Mouse (Mus musculus) ES-E14 (cell line): ENCODE measurements around the gene Ccnc. TPM values are rescaled to one million over a fixed set of nuclear protein-coding genes. Genes with fewer than 3 reads are reported as not detected.

Experiments
- DNase-seq: peaks from one replicate; pipeline ENCODE4 v3.0.0-alpha.2; 2013; ENCODE audit warnings: low read depth, low spot score
- H3K27ac ChIP-seq: 2 replicates; pipeline ENCODE4 v1.5.1; 2012; ENCODE audit warnings: low read depth, mild to moderate bottlenecking, low read length, moderate library complexity, mixed read lengths; ENCODE audit not compliant: poor library complexity, insufficient read depth, severe bottlenecking
- H3K36me3 ChIP-seq: 2 replicates; pipeline ENCODE4 v1.6.1; 2012; ENCODE audit warnings: mild to moderate bottlenecking, low read length, moderate library complexity, mixed read lengths; ENCODE audit not compliant: control insufficient read depth, poor library complexity, insufficient read depth, severe bottlenecking
- H3K4me1 ChIP-seq, 2 experiments: fragments of 150-350 bp in 1 of 2; sonication (generic) in 1 of 2; 2 replicates each; pipeline ENCODE4 v1.6.1; 2012; ENCODE audit warnings: low read length in 2 of 2, mild to moderate bottlenecking in 1 of 2, mixed read lengths in 1 of 2; ENCODE audit not compliant: control insufficient read depth in 2 of 2, insufficient read depth in 2 of 2, poor library complexity in 1 of 2
- H3K4me3 ChIP-seq, 2 experiments: fragments of 150-350 bp in 1 of 2; sonication (generic) in 1 of 2; 2 replicates each; pipeline ENCODE4 v1.5.1; 2012; ENCODE audit warnings: low read length in 2 of 2, low read depth in 1 of 2, mild to moderate bottlenecking in 1 of 2, mixed read lengths in 1 of 2; ENCODE audit not compliant: insufficient read depth in 1 of 2, poor library complexity in 1 of 2, severe bottlenecking in 1 of 2
- H3K9ac ChIP-seq: 2 replicates; pipeline ENCODE4 v1.6.1; 2012; ENCODE audit warnings: low read depth, mild to moderate bottlenecking, low read length, mixed read lengths; ENCODE audit not compliant: poor library complexity, insufficient read depth, severe bottlenecking
- H3K9me3 ChIP-seq: fragments of 150-350 bp; sonication (generic); 2 replicates; pipeline ENCODE4 v1.6.1; 2012; ENCODE audit warnings: low read depth, mild to moderate bottlenecking, low read length; ENCODE audit not compliant: control insufficient read depth, insufficient read depth
- CHD2 ChIP-seq: IDR thresholded peaks from 2 replicates; pipeline ENCODE4 v1.6.1; 2014; ENCODE audit warnings: mild to moderate bottlenecking, low read depth, low read length, inconsistent platforms
- HCFC1 ChIP-seq: IDR thresholded peaks from 2 replicates; pipeline ENCODE4 v1.6.1; 2012; ENCODE audit warnings: low read length, inconsistent platforms, borderline replicate concordance; ENCODE audit not compliant: insufficient read depth
- MAFK ChIP-seq: IDR thresholded peaks from 2 replicates; pipeline ENCODE4 v1.6.1; 2014; ENCODE audit warnings: mild to moderate bottlenecking, low read depth, low read length, inconsistent platforms; ENCODE audit not compliant: insufficient read depth
- ZC3H11A ChIP-seq: IDR thresholded peaks from 2 replicates; pipeline ENCODE4 v1.6.1; 2012; ENCODE audit warnings: low read depth, mild to moderate bottlenecking, inconsistent platforms, low read length, borderline replicate concordance
- ZNF384 ChIP-seq: IDR thresholded peaks from 2 replicates; pipeline ENCODE4 v1.6.1; 2012; ENCODE audit warnings: low read depth, low read length, inconsistent platforms
- in situ Hi-C, 2 experiments: fragments of 600-800 bp; cut with MboI; formaldehyde crosslinking; loops; one replicate each; pipeline ENCODE4 v1.15.1; 2025; ENCODE audit warnings: low sequenced_read_pairs in 2 of 2, inconsistent platforms in 1 of 2; ENCODE audit not compliant: unreplicated experiment in 2 of 2
- total RNA-seq: library from RNA; depleted of rRNA; stranded (reverse); fragments of 300-350 nt; gene quantifications from 2 replicates; pipeline ENCODE4 v1.2.3, GENCODE M21; 2012

Gene Ccnc
- total RNA-seq, 1 experiment, result 34.2 TPM

- H3K4me1 ChIP-seq, result no peaks in the 10 kb centered on the region
Observed at GRCm38 (mm10) chr4:21686416-21686815, 41.1 kb upstream of the Ccnc start.

GRCm38 (mm10) chr4:21686934-21687333 is 40.6 kb upstream of the Ccnc start:
- Histone ChIP-seq H3K9me3 (no peaks in the 10 kb centered on the region), H3K4me1 (no peaks in the 10 kb centered on the region), H3K36me3 (no peaks in the 10 kb centered on the region), H3K27ac (no peak overlapping the region), H3K9ac (no peak overlapping the region), H3K4me3 (no peak overlapping the region)
- in situ Hi-C loops, result loop anchor here in 1 of 2 experiments (10.0 kb wide), 1 partner anchor 808 kb away; no protein-coding TSS in a partner anchor
- DNase-seq, result no peak
- TF ChIP-seq CHD2 (no peak), HCFC1 (no peak), ZNF384 (no peak), MAFK (no peak), ZC3H11A (no peak)

More at GRCm38 (mm10) chr4:21686416-21686815, 41.1 kb upstream of the Ccnc start:
- no peak overlapping the region for H3K9ac ChIP-seq
- no peak overlapping the region for H3K4me3 ChIP-seq
- no peak overlapping the region for H3K27ac ChIP-seq
- TF ChIP-seq CHD2 (no peak), ZNF384 (no peak)
- no peaks in the 10 kb centered on the region for H3K36me3 ChIP-seq
- no peaks in the 10 kb centered on the region for H3K9me3 ChIP-seq
- in situ Hi-C loops, result loop anchor here in 1 of 2 experiments (10.0 kb wide), 1 partner anchor 808 kb away; no protein-coding TSS in a partner anchor
- no peak for DNase-seq

DNA sequence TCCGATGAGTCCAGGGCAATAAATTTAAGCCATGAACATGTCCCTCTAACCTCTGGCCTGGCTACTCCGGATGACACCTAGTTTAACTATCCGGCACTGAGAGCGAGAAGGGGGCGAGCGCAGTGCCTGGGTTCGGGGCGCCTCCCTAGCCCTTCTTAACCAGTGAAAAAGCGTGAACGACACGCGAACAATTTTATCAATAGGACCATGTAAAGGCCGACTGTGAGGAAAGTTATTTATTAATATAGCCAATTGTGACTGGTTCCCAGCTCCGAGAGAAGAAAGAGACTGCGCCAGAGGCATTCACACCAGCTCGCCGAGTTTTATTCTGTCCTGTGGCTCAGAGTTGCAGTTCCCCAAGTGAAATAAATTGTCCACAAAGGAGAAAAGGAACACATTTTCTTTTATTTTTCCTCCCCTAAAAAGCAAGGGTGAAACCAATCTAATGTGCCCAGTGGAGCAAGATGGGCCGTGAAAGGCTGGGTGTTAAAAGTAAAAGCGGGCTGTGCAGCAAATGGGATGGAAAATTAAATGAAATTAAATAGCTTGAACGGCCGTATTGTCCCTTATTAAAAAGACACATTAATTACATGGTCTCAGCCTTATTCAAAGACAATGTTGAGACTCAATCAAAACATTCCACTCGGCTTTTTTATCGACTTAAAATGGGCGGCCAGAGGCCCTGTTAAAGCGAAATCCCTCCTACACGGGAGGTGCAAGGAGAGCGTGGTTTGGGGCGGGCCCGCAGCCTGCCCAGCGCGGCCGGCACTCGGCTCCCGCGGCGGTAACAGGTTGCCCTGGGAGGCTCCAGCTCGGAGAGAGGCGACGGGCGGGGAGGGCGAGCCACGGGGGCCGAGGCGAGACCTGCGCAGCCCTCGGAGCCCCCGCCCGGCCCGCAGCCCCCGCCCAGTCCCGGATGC is 39.5 kb upstream of the Ccnc start:
- DNase-seq, result no peak
- H3K36me3 ChIP-seq, result no peaks in the 10 kb centered on the region
- H3K4me1 ChIP-seq, result no peaks in the 10 kb centered on the region
- no peaks in the 10 kb centered on the region for H3K9me3 ChIP-seq
- TF ChIP-seq ZC3H11A, result no peak
- no peak for TF ChIP-seq CHD2
- no peak for TF ChIP-seq HCFC1
- no peak for TF ChIP-seq ZNF384
- no peak for TF ChIP-seq MAFK
- in situ Hi-C loops, result loop anchor here in 1 of 2 experiments (10.0 kb wide), 1 partner anchor 807 kb away; no protein-coding TSS in a partner anchor
- H3K27ac ChIP-seq, result no peak overlapping the region
- H3K4me3 ChIP-seq, result peak overlapping the region; percentile 56 to 67; a peak in 3 of 4 replicates
- peak overlapping the region; percentile 18; the same call in 1 of the 2 replicates for H3K9ac ChIP-seq

DNA sequence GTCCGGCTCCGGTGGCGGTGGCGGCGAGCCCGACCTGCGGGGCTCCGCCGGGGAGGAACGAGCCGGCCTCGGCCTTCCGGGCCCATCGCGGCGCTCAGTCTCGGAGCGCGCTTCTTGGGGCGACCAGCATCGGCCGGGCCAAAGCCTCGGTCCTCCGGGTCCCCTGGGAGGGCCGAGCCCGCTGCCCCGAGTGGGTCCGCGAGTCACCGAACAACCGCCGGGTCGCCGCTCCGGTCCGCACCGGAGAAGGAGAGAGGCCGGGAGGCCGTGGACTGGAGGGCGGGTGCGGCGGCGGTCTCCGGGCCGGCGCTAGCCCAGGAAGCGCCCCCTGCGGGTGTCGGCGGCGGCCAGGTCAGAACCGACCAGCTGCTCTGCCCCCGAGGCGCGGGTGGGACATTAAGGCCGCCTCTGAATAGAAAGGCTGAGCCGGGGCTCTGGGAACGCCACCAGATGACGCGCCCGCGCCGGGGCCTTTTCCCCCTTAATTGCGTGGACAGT is 38.7 kb upstream of the Ccnc start:
- DNase-seq, result no peak
- no peaks in the 10 kb centered on the region for H3K36me3 ChIP-seq
- H3K4me3 ChIP-seq, result peak overlapping the region; percentile 56 to 67
- no peaks in the 10 kb centered on the region for H3K9me3 ChIP-seq
- TF ChIP-seq CHD2, result no peak
- TF ChIP-seq MAFK, result no peak
- TF ChIP-seq ZC3H11A, result no peak
- TF ChIP-seq HCFC1, result no peak
- no peak for TF ChIP-seq ZNF384
- no peaks in the 10 kb centered on the region for H3K4me1 ChIP-seq
- in situ Hi-C loops, result loop anchor here in 1 of 2 experiments (10.0 kb wide), 1 partner anchor 806 kb away; no protein-coding TSS in a partner anchor
- H3K27ac ChIP-seq, result no peak overlapping the region
- peak overlapping the region; percentile 18; the same call in 1 of the 2 replicates for H3K9ac ChIP-seq
